Mouse (Mus musculus): ENCODE data around the gene Cpt1c. TPM values are rescaled to one million over a fixed set of nuclear protein-coding genes. Genes with fewer than 3 reads are reported as not detected.
A peak's percentile ranks its signal among the peaks of the same experiment; 100 is the strongest.

Cpt1c gene
- polyA plus RNA-seq, 1 experiment from 2014 or later: 17.1 TPM

DNA sequence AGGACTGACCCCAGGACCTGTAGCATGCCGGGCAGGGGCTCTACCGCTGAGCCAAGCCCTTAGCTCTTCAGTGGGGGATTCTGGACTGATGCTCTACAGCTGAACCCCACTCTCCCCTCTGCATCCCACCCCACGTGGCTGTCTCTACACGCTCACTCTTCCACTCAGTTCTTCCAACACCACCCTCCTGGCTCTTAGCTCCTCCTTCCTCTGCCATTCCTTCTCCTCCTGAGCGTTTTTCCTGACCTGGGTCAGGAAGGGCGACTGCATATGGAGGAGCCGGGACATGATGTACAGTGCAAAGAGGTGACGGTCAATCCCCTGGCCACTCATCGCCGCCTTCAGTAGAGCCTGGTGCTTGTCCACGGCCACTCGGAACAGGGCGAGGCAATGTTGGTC is 14.1 kb downstream of the Cpt1c start:
- H3K9me3 ChIP-seq (ENCODE audit: control insufficient read depth, low read length): no peaks in the 10 kb centered on the region
- H3K4me2 ChIP-seq (ENCODE audit: low read depth, low read length): no peak overlapping the region
- no peak for ATAC-seq (ENCODE audit: low read depth)
- no peaks in the 10 kb centered on the region for H3K27me3 ChIP-seq (ENCODE audit: control insufficient read depth, insufficient read depth, low read depth, low read length)
- no peak overlapping the region for H3K27ac ChIP-seq (ENCODE audit: low read length)
- 83% methylated on average over 13 of the region's 13 CpGs for WGBS
- no peak overlapping the region for H3K4me3 ChIP-seq (ENCODE audit: low read length)
- no peak overlapping the region for H3K9ac ChIP-seq (ENCODE audit: low read length)
- H3K4me1 ChIP-seq (replicated peaks; ENCODE audit: control insufficient read depth, insufficient read depth, low read length): no peaks in the 10 kb centered on the region
- no peaks in the 10 kb centered on the region; the same call in 1 of the 2 replicates for H3K36me3 ChIP-seq (ENCODE audit: control insufficient read depth, insufficient read depth, low read length)

- no peaks in the 10 kb centered on the region for H3K9me3 ChIP-seq (ENCODE audit: control insufficient read depth, low read length)
- no peak overlapping the region for H3K27ac ChIP-seq (ENCODE audit: low read length)
- H3K4me1 ChIP-seq (replicated peaks; ENCODE audit: control insufficient read depth, insufficient read depth, low read length): no peaks in the 10 kb centered on the region
- no peaks in the 10 kb centered on the region; the same call in 1 of the 2 replicates for H3K36me3 ChIP-seq (ENCODE audit: control insufficient read depth, insufficient read depth, low read length)
- no peak overlapping the region for H3K4me3 ChIP-seq (ENCODE audit: low read length)
- no peak for ATAC-seq (ENCODE audit: low read depth)
- 82% methylated on average over 10 of the region's 10 CpGs for WGBS
- no peak overlapping the region for H3K9ac ChIP-seq (ENCODE audit: low read length)
- no peak overlapping the region for H3K4me2 ChIP-seq (ENCODE audit: low read depth, low read length)
- no peaks in the 10 kb centered on the region for H3K27me3 ChIP-seq (ENCODE audit: control insufficient read depth, insufficient read depth, low read depth, low read length)
Observed at GRCm38 (mm10) chr7:44959874-44960511, 14.7 kb downstream of the Cpt1c start.

DNA sequence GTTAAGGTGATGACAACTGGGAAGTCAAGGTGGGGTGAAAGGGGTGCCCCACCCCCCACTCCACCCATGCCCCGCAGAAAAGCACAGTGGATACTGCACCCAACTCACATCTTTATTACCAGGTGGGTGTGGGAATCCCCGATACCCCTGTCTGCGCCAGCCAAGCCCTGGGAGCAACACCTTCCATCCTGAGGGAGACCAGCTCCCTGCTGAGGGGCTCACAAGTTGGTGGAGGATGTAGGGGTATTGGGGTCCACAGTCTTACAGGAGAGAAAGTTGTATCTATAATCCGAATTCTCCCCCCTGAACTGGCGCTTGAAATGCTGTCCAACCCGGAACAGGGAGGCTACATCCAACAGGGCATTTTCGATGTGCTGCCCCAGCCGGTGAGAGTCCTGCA is 15.4 kb downstream of the Cpt1c start:
- Histone ChIP-seq H3K9ac (ENCODE audit: low read length) (no peak overlapping the region), H3K27ac (ENCODE audit: low read length) (no peak overlapping the region), H3K9me3 (ENCODE audit: control insufficient read depth, low read length) (no peaks in the 10 kb centered on the region), H3K4me2 (ENCODE audit: low read depth, low read length) (no peak overlapping the region), H3K36me3 (ENCODE audit: control insufficient read depth, insufficient read depth, low read length) (no peaks in the 10 kb centered on the region; the same call in 1 of the 2 replicates), H3K4me3 (ENCODE audit: low read length) (no peak overlapping the region), H3K4me1 (replicated peaks; ENCODE audit: control insufficient read depth, insufficient read depth, low read length) (no peaks in the 10 kb centered on the region), H3K27me3 (ENCODE audit: control insufficient read depth, insufficient read depth, low read depth, low read length) (no peaks in the 10 kb centered on the region)
- no peak for ATAC-seq (ENCODE audit: low read depth)
- 79% methylated on average over 8 of the region's 8 CpGs for WGBS

DNA sequence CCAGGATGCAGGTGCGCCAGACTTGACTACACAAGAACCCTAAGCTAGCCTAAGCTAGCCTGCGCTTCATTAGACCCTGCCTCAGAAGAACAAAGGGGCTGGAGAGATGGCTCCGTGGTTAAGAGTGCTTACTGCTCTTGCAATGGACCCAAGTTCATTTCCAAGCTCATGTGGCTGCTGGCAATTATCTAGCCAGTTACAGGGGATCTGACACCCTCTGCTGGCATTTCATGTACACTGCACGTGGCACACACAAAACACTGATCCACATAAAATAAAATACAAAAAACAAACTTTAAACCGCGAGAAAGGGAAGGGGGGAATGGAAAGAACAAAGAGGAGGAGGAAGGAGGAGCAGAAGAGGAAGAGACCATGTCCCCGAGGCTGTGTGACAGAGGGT is 16.4 kb downstream of the Cpt1c start:
- H3K4me3 ChIP-seq (ENCODE audit: low read length): no peak overlapping the region
- no peak overlapping the region for H3K4me2 ChIP-seq (ENCODE audit: low read depth, low read length)
- H3K9ac ChIP-seq (ENCODE audit: low read length): no peak overlapping the region
- no peaks in the 10 kb centered on the region for H3K4me1 ChIP-seq (replicated peaks; ENCODE audit: control insufficient read depth, insufficient read depth, low read length)
- no peaks in the 10 kb centered on the region; the same call in 1 of the 2 replicates for H3K36me3 ChIP-seq (ENCODE audit: control insufficient read depth, insufficient read depth, low read length)
- H3K27me3 ChIP-seq (ENCODE audit: control insufficient read depth, insufficient read depth, low read depth, low read length): no peaks in the 10 kb centered on the region
- 45% methylated on average over 7 of the region's 7 CpGs for WGBS
- H3K27ac ChIP-seq (ENCODE audit: low read length): no peak overlapping the region
- peak; percentile 31; the same call in 1 of the 2 replicates for ATAC-seq (ENCODE audit: low read depth)
- H3K9me3 ChIP-seq (ENCODE audit: control insufficient read depth, low read length): no peaks in the 10 kb centered on the region

GRCm38 (mm10) chr7:44957183-44957835 is 17.3 kb downstream of the Cpt1c start:
- no peaks in the 10 kb centered on the region for H3K9me3 ChIP-seq (ENCODE audit: control insufficient read depth, low read length)
- H3K9ac ChIP-seq (ENCODE audit: low read length): peak overlapping the region; percentile 20; the same call in 1 of the 2 replicates
- no peak overlapping the region for H3K4me2 ChIP-seq (ENCODE audit: low read depth, low read length)
- H3K4me3 ChIP-seq (ENCODE audit: low read length): no peak overlapping the region
- H3K27me3 ChIP-seq (ENCODE audit: control insufficient read depth, insufficient read depth, low read depth, low read length): no peaks in the 10 kb centered on the region
- peak overlapping the region; percentile 49; the same call in 1 of the 2 replicates for H3K27ac ChIP-seq (ENCODE audit: low read length)
- WGBS: 61% methylated on average over 20 of the region's 20 CpGs
- peak; percentile 23 for ATAC-seq (ENCODE audit: low read depth)
- peaks cover 5% of the 10 kb centered on the region; the same call in 1 of the 2 replicates for H3K4me1 ChIP-seq (replicated peaks; ENCODE audit: control insufficient read depth, insufficient read depth, low read length)
- no peaks in the 10 kb centered on the region; the same call in 1 of the 2 replicates for H3K36me3 ChIP-seq (ENCODE audit: control insufficient read depth, insufficient read depth, low read length)

GRCm38 (mm10) chr7:44956266-44956665 is 18.4 kb downstream of the Cpt1c start:
- Histone ChIP-seq H3K4me3 (ENCODE audit: low read length) (no peak overlapping the region), H3K27me3 (ENCODE audit: control insufficient read depth, insufficient read depth, low read depth, low read length) (peaks cover 3% of the 10 kb centered on the region), H3K27ac (ENCODE audit: low read length) (no peak overlapping the region), H3K4me2 (ENCODE audit: low read depth, low read length) (no peak overlapping the region), H3K9me3 (ENCODE audit: control insufficient read depth, low read length) (no peaks in the 10 kb centered on the region), H3K9ac (ENCODE audit: low read length) (no peak overlapping the region), H3K36me3 (ENCODE audit: control insufficient read depth, insufficient read depth, low read length) (no peaks in the 10 kb centered on the region; the same call in 1 of the 2 replicates), H3K4me1 (replicated peaks; ENCODE audit: control insufficient read depth, insufficient read depth, low read length) (peaks cover 11% of the 10 kb centered on the region)
- WGBS: 53% methylated on average over 6 of the region's 6 CpGs
- ATAC-seq (ENCODE audit: low read depth): no peak

DNA sequence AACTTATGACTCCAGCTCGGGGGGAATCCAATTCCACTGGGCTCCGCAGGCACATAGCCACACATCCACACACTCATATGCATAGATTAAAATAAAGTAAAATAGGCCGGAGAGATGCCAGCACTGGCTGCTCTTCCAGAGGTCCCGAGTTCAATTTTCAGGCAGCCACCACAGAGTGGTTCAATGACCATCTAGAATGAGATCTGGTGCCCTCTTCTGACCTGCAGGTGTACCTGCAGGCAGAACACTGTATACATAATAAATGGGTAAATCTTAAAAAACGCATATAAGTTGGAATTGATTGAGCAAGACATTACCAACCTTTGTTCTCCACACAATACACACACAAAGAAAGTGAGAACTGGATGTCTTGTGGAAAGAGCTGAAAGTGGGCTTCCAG is 19.0 kb downstream of the Cpt1c start:
- WGBS: 47% methylated on average over 5 of the region's 5 CpGs
- no peak for ATAC-seq (ENCODE audit: low read depth)
- no peak overlapping the region for H3K4me3 ChIP-seq (ENCODE audit: low read length)
- H3K9me3 ChIP-seq (ENCODE audit: control insufficient read depth, low read length): no peaks in the 10 kb centered on the region
- H3K4me2 ChIP-seq (ENCODE audit: low read depth, low read length): no peak overlapping the region
- no peak overlapping the region for H3K9ac ChIP-seq (ENCODE audit: low read length)
- no peak overlapping the region for H3K27ac ChIP-seq (ENCODE audit: low read length)
- H3K36me3 ChIP-seq (ENCODE audit: control insufficient read depth, insufficient read depth, low read length): no peaks in the 10 kb centered on the region
- H3K27me3 ChIP-seq (ENCODE audit: control insufficient read depth, insufficient read depth, low read depth, low read length): peaks cover 9% of the 10 kb centered on the region
- peaks cover 11% of the 10 kb centered on the region for H3K4me1 ChIP-seq (replicated peaks; ENCODE audit: control insufficient read depth, insufficient read depth, low read length)

DNA sequence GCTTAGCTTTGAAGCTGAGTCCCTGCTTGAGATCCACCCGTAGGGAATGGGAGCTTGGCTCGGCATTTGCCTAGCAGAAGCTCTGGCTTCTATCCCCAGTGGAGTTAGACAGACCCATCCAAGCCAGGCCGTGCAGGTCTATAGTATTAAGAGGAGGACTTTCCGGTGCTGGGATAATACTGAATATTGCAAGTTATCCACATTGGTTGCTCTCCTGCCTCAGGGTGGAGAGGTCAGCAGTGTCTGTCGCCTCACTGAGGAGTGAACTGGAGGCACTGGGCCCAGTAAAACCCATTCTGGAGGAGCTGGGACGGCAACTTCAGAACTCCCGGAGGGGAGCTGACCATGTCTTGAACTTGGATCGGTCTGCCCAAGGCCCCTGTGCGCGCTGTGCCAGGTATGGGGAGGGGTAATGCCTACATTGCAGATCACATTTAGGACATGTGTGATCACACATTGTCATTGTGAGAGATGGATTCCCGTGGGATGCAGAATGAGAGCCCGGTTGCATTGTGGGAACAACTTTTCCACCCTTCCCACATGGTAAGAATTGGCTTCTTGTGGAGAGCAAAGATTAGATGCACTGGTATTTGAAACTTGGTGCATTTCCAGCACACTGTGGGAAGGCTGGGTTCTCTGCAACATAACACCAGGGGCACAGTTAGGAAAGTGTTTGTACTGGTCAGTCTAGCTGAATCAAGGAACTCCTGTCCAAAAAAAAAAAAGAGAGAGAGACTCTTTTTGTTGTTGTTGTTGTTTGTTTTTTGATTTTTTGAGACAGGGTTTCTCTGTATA is 20.4 kb downstream of the Cpt1c start:
- H3K4me3 ChIP-seq (ENCODE audit: low read length): no peak overlapping the region
- 80% methylated on average over 12 of the region's 12 CpGs for WGBS
- peaks cover 16% of the 10 kb centered on the region for H3K27me3 ChIP-seq (ENCODE audit: control insufficient read depth, insufficient read depth, low read depth, low read length)
- peaks cover 11% of the 10 kb centered on the region for H3K4me1 ChIP-seq (replicated peaks; ENCODE audit: control insufficient read depth, insufficient read depth, low read length)
- ATAC-seq (ENCODE audit: low read depth): no peak
- no peaks in the 10 kb centered on the region for H3K9me3 ChIP-seq (ENCODE audit: control insufficient read depth, low read length)
- no peak overlapping the region for H3K27ac ChIP-seq (ENCODE audit: low read length)
- no peaks in the 10 kb centered on the region for H3K36me3 ChIP-seq (ENCODE audit: control insufficient read depth, insufficient read depth, low read length)
- H3K4me2 ChIP-seq (ENCODE audit: low read depth, low read length): no peak overlapping the region
- H3K9ac ChIP-seq (ENCODE audit: low read length): no peak overlapping the region

GRCm38 (mm10) chr7:44953561-44953960 is 21.1 kb downstream of the Cpt1c start:
- 64% methylated on average over 14 of the region's 14 CpGs for WGBS
- H3K27me3 ChIP-seq (ENCODE audit: control insufficient read depth, insufficient read depth, low read depth, low read length): peaks cover 16% of the 10 kb centered on the region
- no peak for ATAC-seq (ENCODE audit: low read depth)
- H3K9me3 ChIP-seq (ENCODE audit: control insufficient read depth, low read length): no peaks in the 10 kb centered on the region
- peaks cover 11% of the 10 kb centered on the region for H3K4me1 ChIP-seq (replicated peaks; ENCODE audit: control insufficient read depth, insufficient read depth, low read length)
- no peak overlapping the region for H3K27ac ChIP-seq (ENCODE audit: low read length)
- H3K36me3 ChIP-seq (ENCODE audit: control insufficient read depth, insufficient read depth, low read length): no peaks in the 10 kb centered on the region
- no peak overlapping the region for H3K9ac ChIP-seq (ENCODE audit: low read length)
- no peak overlapping the region for H3K4me3 ChIP-seq (ENCODE audit: low read length)
- no peak overlapping the region for H3K4me2 ChIP-seq (ENCODE audit: low read depth, low read length)

Measured in lung, embryonic 16.5 days (tissue).